Mouse (Mus musculus) stomach, embryonic 15.5 days (tissue): ENCODE measurements around the gene Gm10234. TPM values are rescaled to one million over a fixed set of nuclear protein-coding genes. Genes with fewer than 3 reads are reported as not detected.

ENCODE experiments used
- polyA plus RNA-seq: library from polyadenylated mRNA; unstranded; fragments of >200 nt; fragmentation: Nextera tagmentation; extraction: Ambion mirVana; gene quantifications from 2 replicates; pipeline ENCODE4 v1.2.1, GENCODE M21; 2015

Gene Gm10234
- polyA plus RNA-seq, 1 experiment from 2014 or later, result not detected

Other genes starting within 250 kb of the Gm10234 start
- gene Kbtbd8, start 204.9 kb upstream of the Gm10234 start, polyA plus RNA-seq, result 4.0 TPM in 2 replicates